Mouse (Mus musculus) limb, embryonic 11.5 days (tissue): ENCODE results near the gene Anapc1. TPM values are rescaled to one million over a fixed set of nuclear protein-coding genes. Genes with fewer than 3 reads are reported as not detected.

ENCODE experiments used
- ATAC-seq: fragments of 200-750 bp; cut with Nextera tagmentation; 2 replicates; pipeline ENCODE4 v1.8.0; 2017; ENCODE audit warnings: low read depth; ENCODE audit not compliant: insufficient number of reproducible peaks, low FRiP score, low TSS enrichment
- DNase-seq: peaks from one replicate; pipeline ENCODE4 v3.0.0-alpha.2; 2015; ENCODE audit warnings: low spot score
- H3K27ac ChIP-seq: fragments of 300-500 bp; sonication (generic); replicated peaks from 2 replicates; pipeline ENCODE4 v1.5.1; 2014; ENCODE audit warnings: low read depth, mild to moderate bottlenecking, low read length
- H3K27me3 ChIP-seq: fragments of 300-500 bp; sonication (generic); 2 replicates; pipeline ENCODE4 v1.6.1; 2014; ENCODE audit warnings: mild to moderate bottlenecking, low read length, mixed read lengths; ENCODE audit not compliant: control insufficient read depth, insufficient read depth
- H3K36me3 ChIP-seq: fragments of 300-500 bp; sonication (generic); 2 replicates; pipeline ENCODE4 v1.6.1; 2014; ENCODE audit warnings: mild to moderate bottlenecking, low read length, moderate library complexity, mixed read lengths; ENCODE audit not compliant: control insufficient read depth, insufficient read depth
- H3K4me1 ChIP-seq: fragments of 300-500 bp; sonication (generic); 2 replicates; pipeline ENCODE4 v1.6.1; 2014; ENCODE audit warnings: low read length, mixed read lengths; ENCODE audit not compliant: control insufficient read depth, insufficient read depth
- H3K4me2 ChIP-seq: fragments of 300-500 bp; sonication (generic); 2 replicates; pipeline ENCODE4 v1.6.1; 2014; ENCODE audit warnings: low read depth, mild to moderate bottlenecking, moderate library complexity; ENCODE audit not compliant: severe bottlenecking
- H3K4me3 ChIP-seq: fragments of 300-500 bp; sonication (generic); 2 replicates; pipeline ENCODE4 v1.5.1; 2014; ENCODE audit warnings: low read depth, low read length
- H3K9ac ChIP-seq: fragments of 300-500 bp; sonication (generic); 2 replicates; pipeline ENCODE4 v1.6.1; 2014; ENCODE audit warnings: mild to moderate bottlenecking, low read length
- H3K9me3 ChIP-seq: fragments of 300-500 bp; sonication (generic); 2 replicates; pipeline ENCODE4 v1.6.1; 2016; ENCODE audit warnings: low read length; ENCODE audit not compliant: control insufficient read depth
- WGBS: fragments of 180-500 bp; shearing (Covaris S2); extraction: QIAGEN DNeasy Blood & Tissue Kit; methylation state at CpG from one replicate; pipeline ENCODE4 v1.1.7; 2014; 5-methylcytosine and 5-hydroxymethylcytosine counted together
- polyA plus RNA-seq: library from polyadenylated mRNA; unstranded; fragments of >200 nt; fragmentation: Nextera tagmentation; extraction: Ambion mirVana; gene quantifications from 2 replicates; pipeline ENCODE4 v1.2.1, GENCODE M21; 2014

The Anapc1 gene
- polyA plus RNA-seq, result 99.7 and 103 TPM in 2 replicates

DNA sequence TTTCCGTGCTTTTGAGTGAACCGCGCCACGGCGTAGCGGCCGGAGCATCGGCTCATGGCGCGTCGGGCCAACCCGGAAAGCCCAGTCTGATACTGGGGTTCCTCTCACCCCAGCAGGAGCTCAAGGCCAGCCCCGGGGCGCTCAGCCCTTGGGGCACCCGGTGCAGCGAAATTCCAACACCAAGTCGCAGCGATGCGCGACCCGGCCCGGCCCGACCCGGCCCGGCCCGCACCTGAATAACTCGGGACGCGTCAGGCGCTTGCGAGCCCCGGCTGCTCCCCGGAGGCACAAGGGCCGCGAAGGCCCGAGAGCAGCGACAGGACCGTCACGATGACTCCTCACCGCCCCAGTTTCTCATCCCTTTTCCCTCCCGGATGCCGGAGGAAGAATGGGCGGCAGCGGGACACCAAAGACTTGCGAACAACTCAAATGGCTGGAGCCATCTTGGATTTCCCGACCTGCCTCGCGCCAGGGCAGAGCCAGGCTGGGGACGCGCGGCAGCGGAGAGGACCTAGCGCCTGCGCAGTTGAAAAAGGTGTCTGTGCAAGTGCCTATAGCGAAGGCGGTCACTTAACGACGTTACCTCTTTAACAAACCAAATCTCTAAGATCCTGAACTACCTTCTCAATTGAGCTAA is at the start of gene Anapc1:
Gene Anapc1, minus strand, starts transcription at position 471 of the 637 bp plus-strand sequence.
- DNase-seq (peak; percentile 91), ATAC-seq (peak; percentile 96)
- H3K4me3 ChIP-seq, result peak within 1 kb of the TSS; percentile 90
- WGBS, result under 1% methylated on average over 58 of the region's 58 CpGs
- H3K9ac ChIP-seq, result peak within 1 kb of the TSS; percentile 99
- peak within 1 kb of the TSS; percentile 84 for H3K27ac ChIP-seq
- no peaks in the 10 kb centered on the region for H3K9me3 ChIP-seq
- peaks cover 6% of the 10 kb centered on the region; the same call in 1 of the 2 replicates for H3K36me3 ChIP-seq
- peak within 1 kb of the TSS; percentile 49 for H3K4me2 ChIP-seq
- H3K27me3 ChIP-seq, result no peaks in the 10 kb centered on the region
- peaks cover 6% of the 10 kb centered on the region for H3K4me1 ChIP-seq

GRCm38 (mm10) chr2:128735089-128735488 is 47.9 kb upstream of the Anapc1 start:
- no peak overlapping the region for H3K27ac ChIP-seq
- no peak overlapping the region for H3K9ac ChIP-seq
- H3K36me3 ChIP-seq, result peaks cover 3% of the 10 kb centered on the region; the same call in 1 of the 2 replicates
- H3K9me3 ChIP-seq, result no peaks in the 10 kb centered on the region
- no peak overlapping the region for H3K4me2 ChIP-seq
- H3K4me1 ChIP-seq, result peaks cover 9% of the 10 kb centered on the region; the same call in 1 of the 2 replicates
- 60% methylated on average over 3 of the region's 3 CpGs for WGBS
- H3K4me3 ChIP-seq, result no peak overlapping the region
- no peak for DNase-seq
- H3K27me3 ChIP-seq, result no peaks in the 10 kb centered on the region
- no peak for ATAC-seq

- Histone ChIP-seq H3K36me3 (peaks cover 3% of the 10 kb centered on the region; the same call in 1 of the 2 replicates), H3K4me1 (peaks cover 17% of the 10 kb centered on the region), H3K4me3 (no peak overlapping the region), H3K4me2 (no peak overlapping the region), H3K9ac (no peak overlapping the region), H3K27me3 (no peaks in the 10 kb centered on the region), H3K9me3 (no peaks in the 10 kb centered on the region), H3K27ac (no peak overlapping the region)
- WGBS, result 82% methylated on average over 1 of the region's 1 CpGs
- DNase-seq (no peak), ATAC-seq (no peak)
These were observed 44.8 kb upstream of the Anapc1 start for GRCm38 (mm10) chr2:128731951-128732350.

- H3K27ac ChIP-seq, result no peak overlapping the region
- H3K4me3 ChIP-seq, result no peak overlapping the region
- 64% methylated on average over 10 of the region's 10 CpGs for WGBS
- no peak for DNase-seq
- peaks cover 3% of the 10 kb centered on the region; the same call in 1 of the 2 replicates for H3K36me3 ChIP-seq
- no peak overlapping the region for H3K4me2 ChIP-seq
- ATAC-seq, result no peak
- no peaks in the 10 kb centered on the region for H3K27me3 ChIP-seq
- H3K9me3 ChIP-seq, result no peaks in the 10 kb centered on the region
- H3K9ac ChIP-seq, result no peak overlapping the region
- peaks cover 17% of the 10 kb centered on the region for H3K4me1 ChIP-seq
These were observed 44.3 kb upstream of the Anapc1 start for GRCm38 (mm10) chr2:128731514-128731913.

DNA sequence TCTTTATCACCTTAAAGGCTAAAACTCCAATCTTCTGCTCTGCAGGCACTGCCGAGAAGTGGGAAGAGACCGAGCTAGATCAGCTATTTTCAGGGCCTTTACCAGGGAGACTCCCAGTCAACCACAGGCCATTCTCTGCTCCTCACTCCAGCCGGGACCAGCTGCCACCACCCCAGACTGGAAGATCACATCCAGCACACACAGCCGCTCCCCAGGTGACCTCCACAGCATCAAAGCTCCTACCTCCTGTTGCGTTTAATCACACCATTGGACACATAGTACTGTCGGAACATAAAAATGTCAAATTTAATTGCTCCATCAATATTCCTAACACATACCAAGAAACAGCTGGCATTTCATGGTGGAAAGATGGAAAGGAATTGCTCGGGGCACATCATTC is 42.0 kb upstream of the Anapc1 start:
- Histone ChIP-seq H3K4me1 (peaks cover 14% of the 10 kb centered on the region), H3K27ac (no peak overlapping the region), H3K36me3 (no peaks in the 10 kb centered on the region), H3K4me3 (no peak overlapping the region), H3K9me3 (no peaks in the 10 kb centered on the region), H3K27me3 (no peaks in the 10 kb centered on the region), H3K4me2 (no peak overlapping the region), H3K9ac (no peak overlapping the region)
- DNase-seq (peak; percentile 48), ATAC-seq (no peak)
- WGBS, result 19% methylated on average over 7 of the region's 7 CpGs

- 88% methylated on average over 4 of the region's 4 CpGs for WGBS
- H3K36me3 ChIP-seq, result no peaks in the 10 kb centered on the region
These were observed 40.9 kb upstream of the Anapc1 start for GRCm38 (mm10) chr2:128728066-128728465.

GRCm38 (mm10) chr2:128727552-128727951 is 40.4 kb upstream of the Anapc1 start:
- Histone ChIP-seq H3K27ac (no peak overlapping the region), H3K36me3 (no peaks in the 10 kb centered on the region), H3K9ac (no peak overlapping the region), H3K4me1 (peaks cover 8% of the 10 kb centered on the region), H3K27me3 (no peaks in the 10 kb centered on the region), H3K4me3 (no peak overlapping the region), H3K4me2 (no peak overlapping the region), H3K9me3 (no peaks in the 10 kb centered on the region)
- 42% methylated on average over 3 of the region's 3 CpGs for WGBS
- DNase-seq (no peak), ATAC-seq (no peak)

More at GRCm38 (mm10) chr2:128728066-128728465, 40.9 kb upstream of the Anapc1 start:
- DNase-seq (no peak), ATAC-seq (no peak)
- no peaks in the 10 kb centered on the region for H3K27me3 ChIP-seq
- no peak overlapping the region for H3K27ac ChIP-seq
- no peak overlapping the region for H3K4me3 ChIP-seq
- H3K9ac ChIP-seq, result no peak overlapping the region
- peaks cover 8% of the 10 kb centered on the region for H3K4me1 ChIP-seq
- H3K4me2 ChIP-seq, result no peak overlapping the region
- H3K9me3 ChIP-seq, result no peaks in the 10 kb centered on the region

- H3K27ac ChIP-seq, result no peak overlapping the region
- H3K9ac ChIP-seq, result no peak overlapping the region
- H3K4me2 ChIP-seq, result no peak overlapping the region
- WGBS, result 82% methylated on average over 7 of the region's 7 CpGs
- DNase-seq (no peak), ATAC-seq (no peak)
- no peaks in the 10 kb centered on the region for H3K27me3 ChIP-seq
- peaks cover 8% of the 10 kb centered on the region for H3K4me1 ChIP-seq
- no peaks in the 10 kb centered on the region for H3K9me3 ChIP-seq
- H3K36me3 ChIP-seq, result no peaks in the 10 kb centered on the region
- H3K4me3 ChIP-seq, result no peak overlapping the region
These were observed 39.4 kb upstream of the Anapc1 start for GRCm38 (mm10) chr2:128726626-128727025.
